Mouse (Mus musculus) hindbrain, embryonic 14.5 days (tissue): ENCODE measurements around the gene Boc. TPM values are rescaled to one million over a fixed set of nuclear protein-coding genes. Genes with fewer than 3 reads are reported as not detected.
A peak's percentile ranks its signal among the peaks of the same experiment; 100 is the strongest.

ENCODE experiments used
- ATAC-seq: fragments of 200-750 bp; cut with Nextera tagmentation; 2 replicates; pipeline ENCODE4 v1.8.0; 2017; ENCODE audit warnings: moderate number of reproducible peaks, mild to moderate bottlenecking, moderate TSS enrichment, moderate library complexity; ENCODE audit not compliant: low FRiP score
- DNase-seq: peaks from one replicate; pipeline ENCODE4 v3.0.0-alpha.2; 2015; ENCODE audit warnings: low spot score
- H3K27ac ChIP-seq: fragments of 300-500 bp; sonication (generic); 2 replicates; pipeline ENCODE4 v1.5.1; 2014; ENCODE audit warnings: mild to moderate bottlenecking, moderate library complexity
- H3K27me3 ChIP-seq: fragments of 300-500 bp; sonication (generic); 2 replicates; pipeline ENCODE4 v1.6.1; 2014; ENCODE audit warnings: mild to moderate bottlenecking, low read length, mixed read lengths; ENCODE audit not compliant: control insufficient read depth, insufficient read depth
- H3K36me3 ChIP-seq: fragments of 300-500 bp; sonication (generic); replicated peaks from 2 replicates; pipeline ENCODE4 v1.6.1; 2014; ENCODE audit not compliant: control insufficient read depth, insufficient read depth
- H3K4me1 ChIP-seq: fragments of 300-500 bp; sonication (generic); replicated peaks from 2 replicates; pipeline ENCODE4 v1.6.1; 2014; ENCODE audit warnings: antibody characterized with exemption, low read length, mixed read lengths; ENCODE audit not compliant: control insufficient read depth, insufficient read depth
- H3K4me2 ChIP-seq: fragments of 300-500 bp; sonication (generic); replicated peaks from 2 replicates; pipeline ENCODE4 v1.6.1; 2014; ENCODE audit warnings: mild to moderate bottlenecking, moderate library complexity
- H3K4me3 ChIP-seq: fragments of 300-500 bp; sonication (generic); replicated peaks from 2 replicates; pipeline ENCODE4 v1.5.1; 2014; ENCODE audit warnings: mild to moderate bottlenecking, low read length
- H3K9ac ChIP-seq: fragments of 300-500 bp; sonication (generic); 2 replicates; pipeline ENCODE4 v1.6.1; 2014
- H3K9me3 ChIP-seq: fragments of 300-500 bp; sonication (generic); 2 replicates; pipeline ENCODE4 v1.6.1; 2016; ENCODE audit warnings: low read length; ENCODE audit not compliant: control insufficient read depth
- WGBS: fragments of 180-500 bp; shearing (Covaris S2); extraction: QIAGEN DNeasy Blood & Tissue Kit; methylation state at CpG from one replicate; pipeline ENCODE4 v1.1.7; 2014; 5-methylcytosine and 5-hydroxymethylcytosine counted together
- polyA plus RNA-seq: library from polyadenylated mRNA; unstranded; fragments of >200 nt; fragmentation: Nextera tagmentation; extraction: Ambion mirVana; gene quantifications from 2 replicates; pipeline ENCODE4 v1.2.1, GENCODE M21; 2014

Boc gene
- polyA plus RNA-seq, 1 experiment from 2014 or later, result 10.1 TPM

DNA sequence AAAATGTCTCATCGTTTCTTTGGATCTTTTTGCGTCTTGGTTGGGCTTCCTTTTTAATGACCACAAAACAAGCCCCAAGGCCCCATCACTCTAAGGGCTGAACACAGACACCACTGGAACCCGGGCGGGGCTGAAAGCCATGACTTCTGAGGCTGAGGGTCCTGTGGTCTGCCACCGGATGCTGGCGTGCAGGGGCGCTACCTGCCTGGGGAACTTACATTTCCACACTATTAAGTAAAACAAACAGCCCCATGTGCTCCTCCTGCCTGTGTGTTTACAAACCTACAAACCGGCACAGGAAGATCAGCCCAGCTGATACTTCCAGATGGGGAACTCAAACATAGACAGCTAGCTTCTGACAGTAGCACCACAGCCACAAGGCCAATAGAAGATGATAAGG, 11.9 kb downstream of the Boc start:
- no peak overlapping the region for H3K4me3 ChIP-seq
- WGBS, result 68% methylated on average over 8 of the region's 8 CpGs
- no peak overlapping the region for H3K9ac ChIP-seq
- H3K4me1 ChIP-seq, result peaks cover 69% of the 10 kb centered on the region
- no peaks in the 10 kb centered on the region for H3K27me3 ChIP-seq
- H3K36me3 ChIP-seq, result no peaks in the 10 kb centered on the region
- no peaks in the 10 kb centered on the region for H3K9me3 ChIP-seq
- no peak for DNase-seq
- no peak overlapping the region for H3K27ac ChIP-seq
- no peak for ATAC-seq
- no peak overlapping the region for H3K4me2 ChIP-seq

- Histone ChIP-seq H3K4me1 (peaks cover 65% of the 10 kb centered on the region), H3K27me3 (no peaks in the 10 kb centered on the region)
- WGBS, result 73% methylated on average over 2 of the region's 2 CpGs
Measured at GRCm38 (mm10) chr16:44545939-44546338, 12.8 kb downstream of the Boc start.

DNA sequence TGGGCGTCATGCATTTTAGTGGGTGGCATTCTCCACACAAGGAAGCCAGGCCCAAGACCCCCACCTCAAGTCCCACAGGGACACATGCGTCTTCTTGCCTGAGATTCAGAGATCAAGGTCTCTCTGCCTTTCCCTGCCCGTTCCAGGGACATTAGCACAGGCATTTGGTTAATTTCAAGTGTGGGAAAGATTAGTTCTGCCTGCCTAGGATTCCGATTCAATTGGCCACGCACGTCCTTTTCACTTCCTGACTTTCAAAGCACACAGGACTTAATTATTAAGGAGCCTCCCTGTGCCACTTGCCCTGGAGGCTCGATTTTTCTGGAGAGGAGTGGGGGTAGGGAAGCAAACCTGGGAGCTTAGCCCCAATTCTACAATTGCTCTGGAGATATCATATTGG, 13.5 kb downstream of the Boc start:
- Histone ChIP-seq H3K27ac (peak overlapping the region; percentile 18; the same call in 1 of the 2 replicates), H3K4me1 (peaks cover 62% of the 10 kb centered on the region), H3K27me3 (no peaks in the 10 kb centered on the region), H3K36me3 (no peaks in the 10 kb centered on the region), H3K4me3 (no peak overlapping the region), H3K9me3 (no peaks in the 10 kb centered on the region), H3K4me2 (peak overlapping the region; percentile 4; the same call in 1 of the 2 replicates), H3K9ac (no peak overlapping the region)
- 15% methylated on average over 7 of the region's 7 CpGs for WGBS
- no peak for DNase-seq
- ATAC-seq, result no peak

More at GRCm38 (mm10) chr16:44545939-44546338, 12.8 kb downstream of the Boc start:
- H3K9me3 ChIP-seq, result no peaks in the 10 kb centered on the region
- DNase-seq (no peak), ATAC-seq (no peak)
- H3K4me2 ChIP-seq, result no peak overlapping the region
- no peak overlapping the region for H3K4me3 ChIP-seq
- H3K27ac ChIP-seq, result no peak overlapping the region
- H3K36me3 ChIP-seq, result no peaks in the 10 kb centered on the region
- H3K9ac ChIP-seq, result no peak overlapping the region

- Histone ChIP-seq H3K27me3 (no peaks in the 10 kb centered on the region), H3K4me2 (no peak overlapping the region), H3K9ac (no peak overlapping the region), H3K27ac (no peak overlapping the region), H3K4me3 (no peak overlapping the region), H3K4me1 (peaks cover 68% of the 10 kb centered on the region), H3K36me3 (no peaks in the 10 kb centered on the region), H3K9me3 (no peaks in the 10 kb centered on the region)
- 24% methylated on average over 3 of the region's 3 CpGs for WGBS
- DNase-seq, result no peak
- ATAC-seq, result no peak
Measured at GRCm38 (mm10) chr16:44543098-44543497, 15.6 kb downstream of the Boc start.

- Histone ChIP-seq H3K27ac (peak overlapping the region; percentile 22; the same call in 1 of the 2 replicates), H3K27me3 (no peaks in the 10 kb centered on the region), H3K9me3 (no peaks in the 10 kb centered on the region), H3K4me3 (no peak overlapping the region), H3K9ac (no peak overlapping the region), H3K4me2 (0 out of 2 replicates have a peak overlapping the region, but pooled peaks have one; percentile 4), H3K36me3 (no peaks in the 10 kb centered on the region), H3K4me1 (peaks cover 68% of the 10 kb centered on the region)
- DNase-seq, result no peak
- 68% methylated on average over 3 of the region's 3 CpGs for WGBS
- ATAC-seq, result no peak; the same call in 1 of the 2 replicates
Measured at GRCm38 (mm10) chr16:44542029-44542690, 16.5 kb downstream of the Boc start.

GRCm38 (mm10) chr16:44539611-44540010, 19.1 kb downstream of the Boc start:
- Histone ChIP-seq H3K27me3 (no peaks in the 10 kb centered on the region), H3K4me1 (peaks cover 47% of the 10 kb centered on the region), H3K27ac (peak overlapping the region; percentile 34; the same call in 1 of the 2 replicates), H3K9ac (no peak overlapping the region), H3K4me3 (no peak overlapping the region), H3K36me3 (no peaks in the 10 kb centered on the region), H3K9me3 (no peaks in the 10 kb centered on the region), H3K4me2 (no peak overlapping the region)
- WGBS, result 60% methylated on average over 8 of the region's 8 CpGs
- ATAC-seq (no peak), DNase-seq (no peak)

DNA sequence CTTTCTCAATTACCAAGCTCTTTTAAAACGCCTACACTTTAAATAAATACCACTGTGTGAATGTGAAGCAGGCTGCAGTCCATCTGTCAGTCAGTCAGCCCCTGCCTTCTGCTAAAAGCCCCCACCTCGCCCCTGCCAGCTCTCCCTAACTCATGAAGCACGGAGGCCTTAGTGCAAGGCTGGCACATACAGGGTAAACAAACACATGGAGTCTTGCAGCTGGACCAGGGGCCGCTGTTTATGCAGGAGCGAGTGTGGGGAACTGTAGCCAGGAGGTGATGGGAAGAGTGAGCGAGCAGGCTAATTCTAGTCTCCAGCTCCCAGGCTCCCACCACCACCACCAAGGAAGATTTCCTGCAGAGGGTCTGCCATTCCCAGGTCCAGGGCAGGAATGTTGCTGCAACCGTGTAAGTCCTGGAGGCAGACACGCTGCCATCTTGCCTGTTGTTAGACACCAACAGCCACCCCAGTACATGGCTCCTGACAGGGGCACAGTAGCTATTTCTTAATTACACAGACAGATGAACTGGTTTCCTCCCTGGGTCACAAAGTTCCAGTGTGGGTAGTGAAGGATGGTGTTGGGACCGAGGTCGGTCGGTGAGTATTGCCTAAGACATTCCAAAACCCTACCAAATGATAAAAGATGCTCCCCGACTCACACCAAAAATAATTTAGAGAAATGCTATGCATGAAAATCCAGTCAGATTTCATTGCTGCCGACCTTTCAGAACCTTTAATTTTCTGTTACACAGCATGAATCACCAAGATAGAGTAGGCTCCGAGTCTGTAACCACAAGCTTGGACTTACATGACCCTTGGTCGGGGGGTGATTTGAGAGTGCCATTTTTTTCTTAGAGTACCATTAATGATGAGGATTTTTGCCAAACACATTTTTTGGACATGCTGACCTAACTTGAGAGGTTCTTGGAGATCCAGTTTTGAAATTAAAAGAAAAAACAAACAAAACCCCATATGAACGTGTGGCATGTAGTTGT, 20.0 kb downstream of the Boc start:
- no peak overlapping the region for H3K4me3 ChIP-seq
- no peaks in the 10 kb centered on the region for H3K9me3 ChIP-seq
- no peak for DNase-seq
- peak overlapping the region; percentile 21; the same call in 1 of the 2 replicates for H3K9ac ChIP-seq
- peak overlapping the region; percentile 22 for H3K4me2 ChIP-seq
- WGBS, result 39% methylated on average over 16 of the region's 16 CpGs
- peak; percentile 22; the same call in 1 of the 2 replicates for ATAC-seq
- no peaks in the 10 kb centered on the region for H3K36me3 ChIP-seq
- no peaks in the 10 kb centered on the region for H3K27me3 ChIP-seq
- peaks cover 47% of the 10 kb centered on the region; the same call in 1 of the 2 replicates for H3K4me1 ChIP-seq
- H3K27ac ChIP-seq, result peak overlapping the region; percentile 63; the same call in 1 of the 2 replicates

GRCm38 (mm10) chr16:44534122-44534521, 24.6 kb downstream of the Boc start:
- Histone ChIP-seq H3K4me1 (peaks cover 56% of the 10 kb centered on the region), H3K27me3 (no peaks in the 10 kb centered on the region), H3K36me3 (no peaks in the 10 kb centered on the region), H3K9me3 (no peaks in the 10 kb centered on the region), H3K4me2 (peak overlapping the region; percentile 16; the same call in 1 of the 2 replicates), H3K9ac (no peak overlapping the region), H3K4me3 (no peak overlapping the region), H3K27ac (no peak overlapping the region)
- ATAC-seq (no peak), DNase-seq (no peak)
- WGBS, result 31% methylated on average over 7 of the region's 7 CpGs

- Histone ChIP-seq H3K4me3 (no peak overlapping the region), H3K9me3 (no peaks in the 10 kb centered on the region), H3K4me1 (peaks cover 56% of the 10 kb centered on the region), H3K27me3 (no peaks in the 10 kb centered on the region), H3K4me2 (peak overlapping the region; percentile 16), H3K27ac (peak overlapping the region; percentile 12; the same call in 1 of the 2 replicates), H3K36me3 (no peaks in the 10 kb centered on the region), H3K9ac (no peak overlapping the region)
- DNase-seq (no peak), ATAC-seq (no peak)
- WGBS, result 39% methylated on average over 8 of the region's 8 CpGs
Measured at GRCm38 (mm10) chr16:44533522-44533921, 25.2 kb downstream of the Boc start.
